Mouse (Mus musculus) heart, adult 2 months (tissue): ENCODE results near the gene Hmg20a.

Source experiments
- CTCF ChIP-seq: fragments of 200-600 bp; IDR thresholded peaks from 2 replicates; pipeline ENCODE4 v1.8.1; 2022; ENCODE audit warnings: antibody characterized with exemption, mild to moderate bottlenecking, moderate library complexity
- EP300 ChIP-seq: fragments of 200-500 bp; IDR thresholded peaks from 2 replicates; pipeline ENCODE4 v1.6.1; 2011; ENCODE audit warnings: low read depth, low read length, control low read depth; ENCODE audit not compliant: insufficient read depth
- POLR2A ChIP-seq: fragments of 200-500 bp; IDR thresholded peaks from 2 replicates; pipeline ENCODE4 v1.6.1; 2011; ENCODE audit warnings: mild to moderate bottlenecking, low read depth, low read length, control low read depth; ENCODE audit not compliant: insufficient read depth

- no peak for TF ChIP-seq CTCF
- TF ChIP-seq EP300 = no peak
- TF ChIP-seq POLR2A = no peak
These were observed 8.5 kb upstream of the Hmg20a start for GRCm38 (mm10) chr9:56409928-56410327.
